ENCODE assay signal across 21 mouse cellular contexts in genomic region chr1:90652553-90652952, GRCm38 (mm10). TPM values are rescaled to one million over a fixed set of nuclear protein-coding genes. Genes with fewer than 3 reads are reported as not detected.
A peak's percentile ranks its signal among the peaks of the same experiment; 100 is the strongest.
DNase-seq lines count a peak whose midpoint lies in the region; ATAC-seq lines count a peak whose summit lies in the region.
"Had no signal": no experiment of that assay in that cellular context is flagged by ENCODE, and none has a peak within 500 bp of the region (broad histone marks: within the 10 kb centered on the region; RNA-seq: fewer than 3 reads in every experiment).

No protein-coding gene starts in this region.

- peaks cover 34% of the 10 kb centered on the region for H3K4me1 ChIP-seq in limb, embryonic 10.5 days
- H3K4me1 ChIP-seq in midbrain, embryonic 16.5 days (ENCODE audit: control insufficient read depth, insufficient read depth, low read length) = peaks cover 2% of the 10 kb centered on the region; the same call in 1 of the 2 replicates
- H3K4me1 ChIP-seq: liver, embryonic 15.5 days had no signal

- WGBS in limb, embryonic 10.5 days = 84% methylated on average over 4 of the region's 4 CpGs
- WGBS in midbrain, embryonic 16.5 days = 91% methylated on average over 4 of the region's 4 CpGs

- no peak overlapping the region for H3K4me2 ChIP-seq in midbrain, embryonic 16.5 days (ENCODE audit: low read length)
- H3K4me2 ChIP-seq: limb, embryonic 15.5 days; liver, embryonic 15.5 days; midbrain, embryonic 13.5 days had no signal

- peak overlapping the region; percentile 86; the same call in 1 of the 2 replicates for H3K27ac ChIP-seq in limb, embryonic 10.5 days
- H3K27ac ChIP-seq in midbrain, embryonic 16.5 days (ENCODE audit: low read length) = no peak overlapping the region
- H3K27ac ChIP-seq: hindbrain, postnatal 0 days; liver, embryonic 15.5 days; midbrain, embryonic 13.5 days had no signal

- no peaks in the 10 kb centered on the region for H3K36me3 ChIP-seq in limb, embryonic 10.5 days
- H3K36me3 ChIP-seq in midbrain, embryonic 16.5 days (ENCODE audit: control insufficient read depth, insufficient read depth, low read length) = no peaks in the 10 kb centered on the region
- H3K36me3 ChIP-seq: forebrain, embryonic 10.5 days; limb, embryonic 15.5 days; liver, embryonic 15.5 days; midbrain, embryonic 13.5 days had no signal

- no peaks in the 10 kb centered on the region for H3K9me3 ChIP-seq in limb, embryonic 10.5 days (replicated peaks)
- no peaks in the 10 kb centered on the region for H3K9me3 ChIP-seq in midbrain, embryonic 16.5 days (replicated peaks; ENCODE audit: control insufficient read depth, low read length, poor library complexity, severe bottlenecking)
- H3K9me3 ChIP-seq: forebrain, embryonic 10.5 days; limb, embryonic 15.5 days; liver, embryonic 15.5 days; midbrain, embryonic 13.5 days had no signal

- no peak for ATAC-seq in midbrain, embryonic 16.5 days
- ATAC-seq: activated CD4-positive, CD25-positive, alpha-beta regulatory T cell, adult 4 months; forebrain, postnatal 0 days; hindbrain, postnatal 0 days; lung, postnatal 0 days; midbrain, embryonic 13.5 days had no signal

- H3K27me3 ChIP-seq in limb, embryonic 10.5 days (ENCODE audit: low read depth, poor library complexity, severe bottlenecking) = no peaks in the 10 kb centered on the region
- H3K27me3 ChIP-seq in midbrain, embryonic 16.5 days (ENCODE audit: control insufficient read depth, insufficient read depth, low read depth, low read length) = no peaks in the 10 kb centered on the region
- H3K27me3 ChIP-seq: limb, embryonic 15.5 days; liver, embryonic 15.5 days; midbrain, embryonic 13.5 days had no signal

- DNase-seq in heart, adult 11 months = peak; percentile 90
- DNase-seq in heart, postnatal 36 days = no peak
- peak; percentile 71 for DNase-seq in 3T3-L1 (ENCODE audit: low read depth, low spot score)
- peak; percentile 36 for DNase-seq in adrenal gland, postnatal 25 days
- no peak for DNase-seq in limb, embryonic 10.5 days (ENCODE audit: low spot score)
- DNase-seq in frontal cortex, adult 2 months (ENCODE audit: extremely low spot score in 1 of 2, low spot score in 1 of 2) = no peak
- DNase-seq in layer of hippocampus, adult 8-10 months (ENCODE audit: low spot score in 2 of 2) = no peak
- DNase-seq: cerebellum, adult 11-12 months; cerebellum, postnatal 14 days; forebrain, postnatal 0 days; heart, postnatal 4 days; kidney, adult 8-10 months; kidney, postnatal 4 days had no signal

- no peak overlapping the region for H3K4me3 ChIP-seq in limb, embryonic 10.5 days
- no peak overlapping the region for H3K4me3 ChIP-seq in midbrain, embryonic 16.5 days (ENCODE audit: low read depth, low read length)
- H3K4me3 ChIP-seq: forebrain, embryonic 10.5 days; limb, embryonic 15.5 days; liver, embryonic 15.5 days; midbrain, embryonic 13.5 days had no signal

- no peak overlapping the region for H3K9ac ChIP-seq in midbrain, embryonic 16.5 days (ENCODE audit: low read depth, low read length)
- H3K9ac ChIP-seq: forebrain, postnatal 0 days; limb, embryonic 15.5 days; liver, embryonic 15.5 days; midbrain, embryonic 13.5 days had no signal

- intact Hi-C loops in heart, postnatal 36 days (cut with DNase I) = loop anchor here (10.0 kb wide), 1 partner anchor 102 kb away; no protein-coding TSS in a partner anchor

RNA-seq across cellular contexts. Expression of gene Cops8, which starts 49.8 kb away (rescaled TPM):
- total RNA-seq in heart, postnatal 36 days (2021) = 10 to 100 TPM; 82.3 to 89.8 TPM
- 71.7 and 74.6 TPM in 2 replicates for total RNA-seq in adrenal gland, postnatal 25 days (2021)
- polyA plus RNA-seq in limb, embryonic 10.5 days (2016; fragmentation: Nextera tagmentation; extraction: Ambion mirVana) = 206 and 213 TPM in 2 replicates
- polyA plus RNA-seq in frontal cortex, adult 2 months (2012; rRNA removed) = 103 and 112 TPM in 2 replicates
- total RNA-seq in layer of hippocampus, adult 8-10 months (2022) = 100 to 1,000 TPM; 106 to 151 (median 126) TPM
- polyA plus RNA-seq in midbrain, embryonic 16.5 days (2015; fragmentation: Nextera tagmentation; extraction: Ambion mirVana) = 164 and 187 TPM in 2 replicates

Comparison
In these comparisons a context has a peak if more than half of its experiments do, and no peak if none do; other contexts are left out.
1. DNase-seq: peak in heart, adult 11 months (single experiment), 3T3-L1 (single experiment) and adrenal gland, postnatal 25 days (single experiment); none in heart, postnatal 36 days (0 of 2), limb, embryonic 10.5 days (single experiment), frontal cortex, adult 2 months (0 of 2) and layer of hippocampus, adult 8-10 months (0 of 2).